8 mouse cellular contexts compared by ENCODE assay signal in genomic region chr3:88939749-88940148, GRCm38 (mm10). TPM values are rescaled to one million over a fixed set of nuclear protein-coding genes. Genes with fewer than 3 reads are reported as not detected.
DNase-seq lines count a peak whose midpoint lies in the region; ATAC-seq lines count a peak whose summit lies in the region.

No protein-coding gene starts in this region.

- 77% methylated on average over 3 of the region's 3 CpGs for WGBS in forebrain, embryonic 13.5 days
- 88% methylated on average over 3 of the region's 3 CpGs for WGBS in forebrain, embryonic 10.5 days
- 81% methylated on average over 3 of the region's 3 CpGs for WGBS in midbrain, embryonic 11.5 days
- WGBS in midbrain, embryonic 16.5 days = 76% methylated on average over 3 of the region's 3 CpGs

- no peak overlapping the region for H3K4me2 ChIP-seq in forebrain, embryonic 13.5 days
- H3K4me2 ChIP-seq in midbrain, embryonic 11.5 days = no peak overlapping the region
- no peak overlapping the region for H3K4me2 ChIP-seq in midbrain, embryonic 16.5 days (ENCODE audit: low read length)

- no peak overlapping the region for H3K9ac ChIP-seq in forebrain, embryonic 13.5 days
- no peak overlapping the region for H3K9ac ChIP-seq in midbrain, embryonic 11.5 days (ENCODE audit: low read length)
- no peak overlapping the region for H3K9ac ChIP-seq in midbrain, embryonic 16.5 days (ENCODE audit: low read depth, low read length)

- ATAC-seq in forebrain, embryonic 13.5 days = peak; percentile 43; the same call in 1 of the 2 replicates
- ATAC-seq in midbrain, embryonic 11.5 days (ENCODE audit: low FRiP score) = no peak
- no peak for ATAC-seq in midbrain, embryonic 16.5 days

- H3K36me3 ChIP-seq in forebrain, embryonic 13.5 days (ENCODE audit: poor library complexity, severe bottlenecking) = peaks cover 64% of the 10 kb centered on the region
- peaks cover 77% of the 10 kb centered on the region for H3K36me3 ChIP-seq in forebrain, embryonic 10.5 days (replicated peaks)
- H3K36me3 ChIP-seq in midbrain, embryonic 11.5 days (ENCODE audit: control insufficient read depth, insufficient read depth, low read length) = 0 out of 2 replicates have a peak, but pooled peaks cover 2% of the 10 kb centered on the region
- H3K36me3 ChIP-seq in midbrain, embryonic 16.5 days (ENCODE audit: control insufficient read depth, insufficient read depth, low read length) = peaks cover 18% of the 10 kb centered on the region

- no peaks in the 10 kb centered on the region for H3K9me3 ChIP-seq in forebrain, embryonic 13.5 days (replicated peaks)
- no peaks in the 10 kb centered on the region for H3K9me3 ChIP-seq in forebrain, embryonic 10.5 days
- H3K9me3 ChIP-seq in midbrain, embryonic 11.5 days (ENCODE audit: control insufficient read depth, low read length) = no peaks in the 10 kb centered on the region
- no peaks in the 10 kb centered on the region for H3K9me3 ChIP-seq in midbrain, embryonic 16.5 days (replicated peaks; ENCODE audit: control insufficient read depth, low read length, poor library complexity, severe bottlenecking)

- no peak for DNase-seq in forebrain, embryonic 10.5 days (ENCODE audit: extremely low spot score, low spot score)
- peak; percentile 93 for DNase-seq in midbrain, embryonic 11.5 days (ENCODE audit: low spot score, missing footprints)
- DNase-seq in cerebellum, postnatal 14 days = peak; percentile 39 to 41
- DNase-seq in lung, postnatal 25 days (ENCODE audit: low spot score) = peak; percentile 36
- no peak for DNase-seq in adrenal gland, postnatal 10 days
- DNase-seq in right cerebral cortex, postnatal 36 days (ENCODE audit: low spot score in 2 of 2) = no peak

- no peaks in the 10 kb centered on the region for H3K27me3 ChIP-seq in forebrain, embryonic 13.5 days
- no peaks in the 10 kb centered on the region for H3K27me3 ChIP-seq in forebrain, embryonic 10.5 days (ENCODE audit: poor library complexity, severe bottlenecking)
- no peaks in the 10 kb centered on the region for H3K27me3 ChIP-seq in midbrain, embryonic 11.5 days (ENCODE audit: control insufficient read depth, insufficient read depth, low read length)
- H3K27me3 ChIP-seq in midbrain, embryonic 16.5 days (ENCODE audit: control insufficient read depth, insufficient read depth, low read depth, low read length) = no peaks in the 10 kb centered on the region

- H3K4me3 ChIP-seq in forebrain, embryonic 13.5 days = no peak overlapping the region
- no peak overlapping the region for H3K4me3 ChIP-seq in forebrain, embryonic 10.5 days
- no peak overlapping the region for H3K4me3 ChIP-seq in midbrain, embryonic 11.5 days (ENCODE audit: low read depth, low read length)
- H3K4me3 ChIP-seq in midbrain, embryonic 16.5 days (ENCODE audit: low read depth, low read length) = no peak overlapping the region

- no peak overlapping the region for H3K27ac ChIP-seq in forebrain, embryonic 13.5 days
- H3K27ac ChIP-seq in forebrain, embryonic 10.5 days = no peak overlapping the region
- no peak overlapping the region for H3K27ac ChIP-seq in midbrain, embryonic 11.5 days (ENCODE audit: low read depth, low read length)
- H3K27ac ChIP-seq in midbrain, embryonic 16.5 days (ENCODE audit: low read length) = no peak overlapping the region

- no peaks in the 10 kb centered on the region for H3K4me1 ChIP-seq in forebrain, embryonic 13.5 days
- H3K4me1 ChIP-seq in forebrain, embryonic 10.5 days = no peaks in the 10 kb centered on the region
- no peaks in the 10 kb centered on the region for H3K4me1 ChIP-seq in midbrain, embryonic 11.5 days (ENCODE audit: control insufficient read depth, insufficient read depth, low read length)
- no peaks in the 10 kb centered on the region for H3K4me1 ChIP-seq in midbrain, embryonic 16.5 days (ENCODE audit: control insufficient read depth, insufficient read depth, low read length)

RNA-seq across cellular contexts. Expression of gene Ash1l, which starts 10.7 kb away (rescaled TPM):
- 21.8 and 24.4 TPM in 2 replicates for polyA plus RNA-seq in forebrain, embryonic 13.5 days (2015; fragmentation: Nextera tagmentation; extraction: Ambion mirVana)
- polyA plus RNA-seq in forebrain, embryonic 10.5 days (2016; fragmentation: Nextera tagmentation; extraction: Ambion mirVana) = 14.2 and 15.2 TPM in 2 replicates
- 12.7 and 14.5 TPM in 2 replicates for polyA plus RNA-seq in midbrain, embryonic 11.5 days (2014; fragmentation: Nextera tagmentation; extraction: Ambion mirVana)
- 19.0 and 21.9 TPM in 2 replicates for polyA plus RNA-seq in midbrain, embryonic 16.5 days (2015; fragmentation: Nextera tagmentation; extraction: Ambion mirVana)
- total RNA-seq in adrenal gland, postnatal 10 days (2021) = 10 to 100 TPM; 34.4 to 44.4 TPM

RNA-seq across cellular contexts. Expression of gene Dap3, which starts 11.2 kb away (rescaled TPM):
- polyA plus RNA-seq in forebrain, embryonic 13.5 days (2015; fragmentation: Nextera tagmentation; extraction: Ambion mirVana) = 139 and 145 TPM in 2 replicates
- polyA plus RNA-seq in forebrain, embryonic 10.5 days (2016; fragmentation: Nextera tagmentation; extraction: Ambion mirVana) = 133 and 135 TPM in 2 replicates
- 148 and 157 TPM in 2 replicates for polyA plus RNA-seq in midbrain, embryonic 11.5 days (2014; fragmentation: Nextera tagmentation; extraction: Ambion mirVana)
- 120 and 123 TPM in 2 replicates for polyA plus RNA-seq in midbrain, embryonic 16.5 days (2015; fragmentation: Nextera tagmentation; extraction: Ambion mirVana)
- 100 to 1,000 TPM; 114 to 128 TPM for total RNA-seq in adrenal gland, postnatal 10 days (2021)

RNA-seq across cellular contexts. Expression of gene Msto1, which starts 25.9 kb away (rescaled TPM):
- 40.3 and 48.5 TPM in 2 replicates for polyA plus RNA-seq in forebrain, embryonic 13.5 days (2015; fragmentation: Nextera tagmentation; extraction: Ambion mirVana)
- polyA plus RNA-seq in forebrain, embryonic 10.5 days (2016; fragmentation: Nextera tagmentation; extraction: Ambion mirVana) = 70.0 and 70.2 TPM in 2 replicates
- 50.6 and 50.9 TPM in 2 replicates for polyA plus RNA-seq in midbrain, embryonic 11.5 days (2014; fragmentation: Nextera tagmentation; extraction: Ambion mirVana)
- polyA plus RNA-seq in midbrain, embryonic 16.5 days (2015; fragmentation: Nextera tagmentation; extraction: Ambion mirVana) = 46.9 and 51.2 TPM in 2 replicates
- 10 to 100 TPM; 23.9 to 27.2 TPM for total RNA-seq in adrenal gland, postnatal 10 days (2021)

Comparison
In these comparisons a context has a peak if more than half of its experiments do, and no peak if none do; other contexts are left out.
1. DNase-seq: peak in midbrain, embryonic 11.5 days (single experiment), cerebellum, postnatal 14 days (2 of 2) and lung, postnatal 25 days (single experiment); none in forebrain, embryonic 10.5 days (single experiment), adrenal gland, postnatal 10 days (single experiment) and right cerebral cortex, postnatal 36 days (0 of 2).